Mouse (Mus musculus): ENCODE measurements around the gene Tmed5. TPM values are rescaled to one million over a fixed set of nuclear protein-coding genes. Genes with fewer than 3 reads are reported as not detected.
A peak's percentile ranks its signal among the peaks of the same experiment; 100 is the strongest.

Tmed5 gene
- polyA plus RNA-seq, 1 experiment: 15.3 TPM

DNA sequence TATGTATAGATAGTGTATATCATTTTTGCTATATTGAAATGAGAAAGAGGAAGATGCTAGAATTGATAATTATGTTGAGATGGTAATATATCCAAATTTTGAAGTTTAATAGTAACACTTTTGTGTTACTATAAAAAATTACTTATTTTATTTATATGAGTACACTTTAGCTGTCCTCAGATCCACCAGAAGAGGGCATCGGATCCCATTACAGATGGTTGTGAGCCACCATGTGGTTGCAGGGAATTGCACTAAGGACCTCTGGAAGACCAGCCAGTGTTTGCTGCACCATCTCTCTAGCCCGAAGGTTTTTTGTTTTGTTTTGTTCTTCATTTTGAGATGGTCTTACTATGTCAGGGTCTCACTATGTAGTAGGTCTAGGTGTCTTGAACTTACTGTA, 47.0 kb downstream of the Tmed5 start:
- no peak for DNase-seq (ENCODE audit: low read depth)
- TF ChIP-seq POLR2A (IDR thresholded peaks at IDR 0.05; ENCODE audit: borderline replicate concordance, extremely low read depth, insufficient read depth, insufficient read length, poor library complexity, severe bottlenecking): no peak
- TF ChIP-seq CTCF (IDR thresholded peaks at IDR 0.05; ENCODE audit: borderline replicate concordance, extremely low read depth, insufficient read depth, insufficient read length): no peak

DNA sequence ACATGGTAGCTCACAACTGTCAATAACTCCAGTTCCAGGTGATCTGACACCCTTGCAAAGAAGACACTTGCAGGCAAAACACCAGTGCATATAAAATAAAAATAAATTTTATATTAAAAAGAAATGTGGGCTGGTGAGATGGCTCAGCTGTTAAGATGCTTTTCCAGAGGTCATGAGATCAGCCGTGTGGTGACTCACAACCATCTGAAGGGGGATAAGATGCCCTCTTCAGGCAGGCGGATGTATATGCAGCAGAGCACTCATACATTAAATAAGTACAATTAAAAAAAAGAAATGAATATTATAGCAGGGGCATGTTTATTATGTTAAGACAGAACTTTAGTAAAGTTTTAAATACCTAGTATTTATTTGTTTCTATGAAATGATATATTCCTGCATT, 50.0 kb downstream of the Tmed5 start:
- TF ChIP-seq POLR2A (IDR thresholded peaks at IDR 0.05; ENCODE audit: borderline replicate concordance, extremely low read depth, insufficient read depth, insufficient read length, poor library complexity, severe bottlenecking): no peak
- TF ChIP-seq CTCF (IDR thresholded peaks at IDR 0.05; ENCODE audit: borderline replicate concordance, extremely low read depth, insufficient read depth, insufficient read length): peak; percentile 30; the same call in 1 of the 2 replicates
- peak; percentile 11 for DNase-seq (ENCODE audit: low read depth)

DNA sequence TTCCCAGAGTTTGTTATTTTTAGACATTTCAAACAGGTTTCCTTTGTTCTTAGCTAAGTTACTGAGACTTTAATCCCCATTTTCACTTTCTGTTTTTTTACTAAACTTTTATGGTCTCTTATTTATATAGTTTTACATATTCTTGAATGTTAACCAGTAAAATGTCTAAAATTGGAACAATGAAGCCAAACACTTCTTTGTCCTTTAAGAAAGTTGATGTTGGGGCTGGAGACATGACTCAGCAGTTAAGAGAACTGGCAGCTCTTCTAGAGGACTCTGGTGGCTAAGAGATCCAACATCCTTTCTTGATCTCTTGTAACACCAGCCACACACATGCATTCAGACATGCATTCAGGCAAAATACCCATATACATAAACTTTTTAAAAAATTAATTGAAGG, 52.8 kb downstream of the Tmed5 start:
- peak; percentile 7 for DNase-seq (ENCODE audit: low read depth)
- TF ChIP-seq CTCF (IDR thresholded peaks at IDR 0.05; ENCODE audit: borderline replicate concordance, extremely low read depth, insufficient read depth, insufficient read length): no peak

- no peak for DNase-seq (ENCODE audit: low read depth)
- TF ChIP-seq POLR2A (IDR thresholded peaks at IDR 0.05; ENCODE audit: borderline replicate concordance, extremely low read depth, insufficient read depth, insufficient read length, poor library complexity, severe bottlenecking): no peak
- TF ChIP-seq CTCF (IDR thresholded peaks at IDR 0.05; ENCODE audit: borderline replicate concordance, extremely low read depth, insufficient read depth, insufficient read length): no peak
These were observed 55.4 kb downstream of the Tmed5 start for GRCm38 (mm10) chr5:108076833-108077540.

- TF ChIP-seq POLR2A (IDR thresholded peaks at IDR 0.05; ENCODE audit: borderline replicate concordance, extremely low read depth, insufficient read depth, insufficient read length, poor library complexity, severe bottlenecking): no peak
- no peak for TF ChIP-seq CTCF (IDR thresholded peaks at IDR 0.05; ENCODE audit: borderline replicate concordance, extremely low read depth, insufficient read depth, insufficient read length)
- no peak for DNase-seq (ENCODE audit: low read depth)
These were observed 56.2 kb downstream of the Tmed5 start for GRCm38 (mm10) chr5:108076241-108076640.

GRCm38 (mm10) chr5:108072301-108072700, 60.1 kb downstream of the Tmed5 start:
- no peak for DNase-seq (ENCODE audit: low read depth)
- TF ChIP-seq POLR2A (IDR thresholded peaks at IDR 0.05; ENCODE audit: borderline replicate concordance, extremely low read depth, insufficient read depth, insufficient read length, poor library complexity, severe bottlenecking) (no peak), CTCF (IDR thresholded peaks at IDR 0.05; ENCODE audit: borderline replicate concordance, extremely low read depth, insufficient read depth, insufficient read length) (no peak)

DNA sequence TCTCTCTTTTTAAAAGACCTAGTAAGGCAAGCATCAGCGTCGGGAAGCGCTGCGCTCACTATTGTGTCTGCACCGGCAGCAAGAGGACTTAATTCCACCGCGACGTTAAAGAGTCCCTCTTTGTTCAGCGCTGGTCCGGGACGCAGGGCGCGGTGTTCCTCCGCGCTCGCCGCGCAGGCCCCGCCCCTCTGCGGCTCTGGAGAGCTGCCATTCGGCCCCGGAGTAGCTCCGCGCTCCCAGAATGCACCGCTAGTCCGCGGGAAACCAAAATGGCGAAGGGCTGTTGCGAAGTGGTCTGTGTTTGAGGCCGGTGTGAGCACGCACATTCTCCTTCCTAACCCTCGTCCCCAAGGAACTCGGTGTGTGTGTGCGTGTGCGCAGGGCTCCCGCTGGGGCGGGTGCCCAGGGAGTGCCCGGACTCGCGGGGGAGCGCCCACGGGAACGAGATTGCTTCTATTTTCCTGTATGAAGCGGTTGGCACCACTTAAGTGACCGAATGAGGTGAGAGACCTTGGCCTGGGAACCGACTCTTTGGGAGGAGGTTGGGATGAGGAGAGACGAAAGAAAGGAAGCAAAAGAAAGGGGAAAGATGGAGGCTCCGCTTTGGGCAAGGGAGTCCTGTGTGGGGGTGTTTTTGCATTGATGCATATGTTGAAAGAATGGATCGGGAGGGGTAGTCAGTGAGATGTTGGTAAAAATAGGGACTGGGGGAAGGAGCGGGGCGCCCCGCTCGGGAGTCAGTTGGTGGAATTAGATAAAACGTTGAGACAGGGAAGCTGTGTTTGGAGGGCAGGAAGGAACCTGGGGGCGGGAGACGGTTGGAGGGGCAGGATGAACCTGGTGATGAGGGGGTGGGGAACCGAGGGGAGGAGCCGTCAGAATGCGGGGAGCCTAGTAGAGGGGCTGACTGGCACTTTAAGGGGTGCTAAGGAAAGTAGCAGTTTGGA, 66.7 kb downstream of the Tmed5 start, which contains the start of gene Mtf2:
TSS of gene Mtf2 (plus strand) at position 210 of the 947 bp plus-strand sequence.
- DNase-seq (ENCODE audit: low read depth): peak; percentile 99
- no peak; the same call in 1 of the 2 replicates for TF ChIP-seq CTCF (IDR thresholded peaks at IDR 0.05; ENCODE audit: borderline replicate concordance, extremely low read depth, insufficient read depth, insufficient read length)
- peak; percentile 81; the same call in 1 of the 2 replicates for TF ChIP-seq POLR2A (IDR thresholded peaks at IDR 0.05; ENCODE audit: borderline replicate concordance, extremely low read depth, insufficient read depth, insufficient read length, poor library complexity, severe bottlenecking)

DNA sequence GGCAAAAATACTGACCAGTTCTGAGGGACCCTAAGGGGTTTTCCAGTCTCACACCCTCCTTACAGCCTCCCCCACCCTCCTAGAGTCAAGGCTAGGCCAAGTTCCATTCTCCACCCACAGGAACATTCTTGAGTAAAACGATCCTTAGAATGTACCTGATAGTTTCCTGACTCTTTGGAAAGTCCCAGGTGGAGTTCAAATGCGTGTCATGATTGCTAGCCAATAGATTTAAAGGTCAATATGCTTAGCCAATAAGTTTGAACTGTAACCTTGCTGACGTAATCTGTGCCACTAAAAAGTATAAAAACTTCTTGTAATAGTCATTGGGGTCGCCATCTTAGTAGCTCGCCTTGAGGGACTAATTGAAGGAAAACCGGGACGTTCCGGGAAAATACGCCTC, 72.0 kb downstream of the Tmed5 start:
- no peak for DNase-seq (ENCODE audit: low read depth)
- no peak for TF ChIP-seq POLR2A (IDR thresholded peaks at IDR 0.05; ENCODE audit: borderline replicate concordance, extremely low read depth, insufficient read depth, insufficient read length, poor library complexity, severe bottlenecking)
- TF ChIP-seq CTCF (IDR thresholded peaks at IDR 0.05; ENCODE audit: borderline replicate concordance, extremely low read depth, insufficient read depth, insufficient read length): no peak

Other genes with a start within 250 kb of the Tmed5 start
- 155 and 179 TPM in 2 replicates for gene Rpl5, start 232.1 kb downstream of the Tmed5 start, polyA plus RNA-seq (2012; rRNA removed)
- 12.9 and 18.9 TPM in 2 replicates for gene Fam69a, start 145.5 kb downstream of the Tmed5 start, polyA plus RNA-seq (2012; rRNA removed)
- gene Mtf2, start 66.9 kb downstream of the Tmed5 start, polyA plus RNA-seq (2012; rRNA removed): 75.2 and 77.6 TPM in 2 replicates
- 0.83 and 0.95 TPM in 2 replicates for gene Ccdc18, start 255 bp upstream of the Tmed5 start, polyA plus RNA-seq (2012; rRNA removed)
- 35.8 and 38.2 TPM in 2 replicates for gene Dr1, start 136.3 kb upstream of the Tmed5 start, polyA plus RNA-seq (2012; rRNA removed)
- 5.8 and 6.0 TPM in 2 replicates for gene Pigg, start 180.0 kb upstream of the Tmed5 start, polyA plus RNA-seq (2012; rRNA removed)
- gene Gm42517, start 235.3 kb upstream of the Tmed5 start, polyA plus RNA-seq (2012; rRNA removed): 10.4 and 13.5 TPM in 2 replicates

All from brain, embryonic 14.5 days (tissue).